Mouse (Mus musculus) spleen, postnatal 4 days (tissue): Measurements from ENCODE around the gene Prkar2a.
A peak's percentile ranks its signal among the peaks of the same experiment; 100 is the strongest.
"Not testable (repeated sequence)": the region's sequence is repeated elsewhere in the genome, so short reads cannot be mapped to it uniquely, and the experiment has no call there.

Source experiments
- DNase-seq, 2 experiments: peaks; one replicate each; pipeline ENCODE4 v3.0.0; 2022; ENCODE audit warnings: low spot score in 2 of 2

Prkar2a gene

GRCm38 (mm10) chr9:108689106-108689505 is at the start of gene Prkar2a:
TSS of gene Prkar2a (plus strand) at chr9:108689314.
- DNase-seq = no peak

GRCm38 (mm10) chr9:108639825-108640224 is 49.3 kb upstream of the Prkar2a start:
- no peak for DNase-seq

- DNase-seq = peak; percentile 18 to 65
Observed at GRCm38 (mm10) chr9:108648166-108648565, 40.9 kb upstream of the Prkar2a start.

GRCm38 (mm10) chr9:108648611-108649560 is 40.2 kb upstream of the Prkar2a start, which contains the start of gene Arih2:
TSS of gene Arih2 (minus strand) at chr9:108649386.
- DNase-seq = peak; percentile 88 to 94

GRCm38 (mm10) chr9:108649561-108650440 is 39.3 kb upstream of the Prkar2a start:
- no peak for DNase-seq

- DNase-seq = no peak
Observed at GRCm38 (mm10) chr9:108654566-108655464, 34.3 kb upstream of the Prkar2a start.

- DNase-seq = not testable (repeated sequence)
Observed at GRCm38 (mm10) chr9:108655865-108656264, 33.2 kb upstream of the Prkar2a start.

DNA sequence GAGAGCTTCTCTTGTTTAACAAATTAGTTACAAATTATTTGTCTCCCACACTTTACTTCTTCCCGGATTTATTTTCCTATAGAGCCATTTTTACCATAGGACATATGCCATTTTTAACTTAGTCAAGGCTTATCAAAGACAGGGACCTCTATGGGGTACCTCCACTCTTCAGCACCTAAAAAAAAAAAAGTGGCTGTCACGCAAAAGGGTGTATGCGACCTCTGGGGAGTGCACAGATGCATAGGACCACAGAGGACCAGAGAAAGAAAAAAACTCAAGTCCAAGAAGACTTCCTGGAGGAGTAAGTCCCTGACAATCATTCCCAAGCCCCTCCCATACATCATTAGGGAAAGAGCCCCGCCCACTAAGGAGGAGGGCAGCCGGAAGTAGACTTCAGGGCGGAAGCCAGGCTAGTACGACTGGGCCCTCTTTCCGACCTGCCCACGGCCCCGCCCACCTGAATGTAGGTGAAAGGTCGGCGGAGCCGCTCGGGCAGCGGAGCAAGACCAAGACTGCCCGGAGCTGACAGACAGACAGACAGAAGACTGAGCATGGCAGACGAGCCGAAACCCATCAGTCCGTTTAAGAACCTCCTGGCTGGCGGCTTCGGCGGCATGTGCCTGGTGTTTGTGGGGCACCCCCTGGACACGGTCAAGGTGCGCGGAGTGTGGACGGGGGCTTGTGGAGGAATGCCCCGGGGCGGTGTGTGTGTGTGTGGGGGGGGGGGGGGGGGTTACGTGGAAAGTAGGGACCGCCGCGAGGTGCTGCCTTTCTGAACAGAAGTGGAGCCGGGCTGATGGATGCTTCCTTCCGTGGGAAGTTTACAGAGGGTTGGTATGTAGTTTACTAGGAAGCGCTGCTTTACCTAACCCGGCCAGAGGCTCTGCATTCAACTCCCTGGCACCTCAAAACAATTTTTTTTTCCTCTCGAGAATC is 27.2 kb upstream of the Prkar2a start, which contains the start of gene Slc25a20:
TSS of gene Slc25a20 (plus strand) at position 412 of the 936 bp plus-strand sequence.
- peak; percentile 84 to 92 for DNase-seq

GRCm38 (mm10) chr9:108662660-108663059 is 26.5 kb upstream of the Prkar2a start:
- DNase-seq = no peak

DNA sequence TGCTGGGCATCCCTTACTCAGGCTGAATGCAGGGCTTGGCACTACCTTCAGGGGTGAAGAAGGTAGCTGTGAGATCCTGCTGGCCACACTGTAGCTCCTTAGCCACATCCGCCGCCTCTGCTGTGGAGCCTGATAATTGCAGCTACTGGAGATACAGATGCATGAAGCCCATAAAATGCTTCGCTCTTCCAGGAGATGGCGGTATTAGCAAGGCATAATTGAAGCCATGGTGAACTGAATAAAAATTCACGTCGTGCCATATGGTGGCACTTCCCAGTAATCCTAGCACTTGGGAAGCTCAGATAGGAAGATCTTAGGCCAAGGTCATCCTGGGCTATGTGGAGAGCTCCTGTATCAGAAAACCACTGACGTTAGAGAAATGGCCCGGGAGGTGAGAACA is 19.2 kb upstream of the Prkar2a start:
- DNase-seq = no peak

DNA sequence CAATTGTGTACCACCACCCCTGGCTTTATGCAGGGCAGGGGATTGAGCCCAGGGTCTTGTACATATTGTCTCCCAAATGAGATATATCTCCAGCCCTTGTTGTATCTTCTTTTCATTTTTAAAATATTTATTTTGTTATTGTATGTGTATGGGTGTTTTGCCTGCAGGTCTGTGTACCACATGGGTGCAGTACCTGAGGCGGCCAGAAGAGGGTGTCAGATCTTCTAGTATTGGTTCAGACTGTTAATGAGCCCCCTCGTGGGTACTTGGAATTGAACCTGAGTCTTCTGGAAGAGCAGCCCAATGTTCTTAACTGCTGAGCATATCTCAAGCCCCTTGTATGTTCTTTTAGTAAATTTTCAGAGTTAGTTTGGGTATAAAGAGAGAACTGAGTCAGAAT is 16.0 kb upstream of the Prkar2a start:
- DNase-seq = peak in 1 of 2 experiments; percentile 36

DNA sequence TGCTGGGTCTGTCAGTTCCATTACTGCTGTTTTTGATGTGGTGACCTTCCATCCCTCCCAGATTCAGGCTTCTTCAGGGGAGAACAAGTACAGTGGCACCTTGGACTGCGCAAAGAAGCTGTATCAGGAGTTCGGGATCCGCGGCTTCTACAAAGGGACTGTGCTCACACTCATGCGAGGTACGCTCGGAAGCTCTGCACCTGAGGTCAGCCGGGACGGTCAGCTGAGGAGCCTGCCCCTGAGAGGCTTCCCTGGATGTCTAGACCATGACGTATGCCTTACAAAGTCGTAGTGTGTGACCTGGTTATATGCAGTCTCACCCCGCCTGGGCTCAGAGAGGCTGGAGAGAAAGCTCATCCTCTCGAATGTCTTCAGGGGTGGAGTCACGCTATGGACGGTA is 9.1 kb upstream of the Prkar2a start:
- no peak for DNase-seq

DNA sequence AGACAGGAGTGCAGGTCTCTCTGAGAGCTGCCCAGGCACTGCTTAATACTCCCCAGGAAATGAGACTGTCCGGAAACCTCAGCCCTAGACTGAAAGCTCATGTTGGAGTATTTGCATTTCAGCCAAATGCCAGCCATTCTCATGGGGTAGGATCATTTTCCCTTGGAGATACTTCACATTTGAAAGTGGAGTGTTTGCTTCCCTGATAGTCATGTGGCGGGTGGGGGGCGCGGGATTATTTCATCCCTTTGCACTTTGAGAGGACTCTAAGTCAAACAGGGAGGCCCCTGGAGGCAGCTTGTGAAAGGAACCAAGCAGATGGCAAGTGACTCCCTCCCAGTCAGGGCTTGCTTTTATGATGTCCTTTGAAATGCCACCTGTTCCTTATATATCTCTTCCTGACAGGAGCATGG is 2.6 kb upstream of the Prkar2a start:
- no peak for DNase-seq

- no peak for DNase-seq
Observed at GRCm38 (mm10) chr9:108687181-108687580, 1.9 kb upstream of the Prkar2a start.

- DNase-seq = no peak
Observed at GRCm38 (mm10) chr9:108687686-108688085, 1.4 kb upstream of the Prkar2a start.

DNA sequence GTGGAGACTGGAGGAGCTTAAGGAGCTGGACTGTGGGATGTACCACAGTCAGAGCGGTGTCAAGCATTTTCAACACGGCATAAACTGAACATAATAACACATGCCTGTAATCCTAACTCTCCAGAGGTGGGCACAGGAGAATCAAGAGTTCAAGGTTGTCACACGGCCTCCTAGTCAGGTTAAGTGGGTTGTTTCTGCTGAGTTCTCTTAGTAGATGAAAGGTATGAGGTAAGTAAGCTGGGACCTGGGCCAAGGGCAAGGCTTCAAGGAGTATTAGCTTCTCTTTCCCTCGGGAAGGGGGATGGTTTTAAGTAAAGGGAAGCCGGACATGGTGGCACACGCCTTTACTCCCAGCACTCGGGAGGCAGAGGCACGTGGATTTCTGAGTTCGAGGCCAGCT is 663 bp upstream of the Prkar2a start:
- DNase-seq = no peak

DNA sequence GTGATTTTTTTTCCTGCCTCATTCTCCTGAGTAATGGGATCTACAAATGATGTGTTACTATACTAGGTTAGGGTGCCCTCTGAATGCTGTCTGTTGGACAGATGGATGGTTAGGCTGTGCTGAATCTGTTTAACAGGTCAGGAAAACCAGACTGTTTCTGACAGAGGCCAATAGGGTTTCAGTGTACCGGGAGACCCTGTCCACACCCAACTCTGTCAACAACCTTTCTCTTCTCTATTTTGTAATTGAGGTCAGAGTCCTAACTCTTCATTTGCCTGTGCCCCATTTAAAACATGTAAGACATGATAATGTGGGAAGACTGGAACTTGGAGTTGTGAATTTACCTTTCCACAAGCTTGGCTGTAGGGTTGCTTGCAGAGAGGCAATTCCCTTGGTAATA is 879 bp downstream of the Prkar2a start:
- DNase-seq = no peak

DNA sequence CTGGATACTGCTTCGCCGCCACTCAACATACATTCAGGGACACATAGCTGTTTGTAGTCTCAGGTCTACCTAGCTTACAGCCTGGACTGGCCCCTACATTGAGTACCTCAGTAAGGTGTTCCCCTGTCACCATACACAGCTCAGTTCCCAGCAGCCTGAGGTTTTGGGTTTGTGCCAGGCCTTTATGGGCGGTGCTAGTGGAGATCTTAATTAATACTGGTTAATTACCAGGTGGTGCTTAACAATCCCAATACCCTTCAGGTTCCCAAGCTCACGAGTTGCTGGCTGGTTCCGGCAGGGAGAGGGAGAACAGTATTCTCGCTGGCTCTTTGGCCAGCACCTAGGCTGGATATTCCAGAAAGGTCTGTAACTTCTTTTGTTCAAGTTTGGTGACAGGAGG is 1.8 kb downstream of the Prkar2a start:
- DNase-seq = no peak

GRCm38 (mm10) chr9:108691371-108691770 is 2.3 kb downstream of the Prkar2a start:
- no peak for DNase-seq

DNA sequence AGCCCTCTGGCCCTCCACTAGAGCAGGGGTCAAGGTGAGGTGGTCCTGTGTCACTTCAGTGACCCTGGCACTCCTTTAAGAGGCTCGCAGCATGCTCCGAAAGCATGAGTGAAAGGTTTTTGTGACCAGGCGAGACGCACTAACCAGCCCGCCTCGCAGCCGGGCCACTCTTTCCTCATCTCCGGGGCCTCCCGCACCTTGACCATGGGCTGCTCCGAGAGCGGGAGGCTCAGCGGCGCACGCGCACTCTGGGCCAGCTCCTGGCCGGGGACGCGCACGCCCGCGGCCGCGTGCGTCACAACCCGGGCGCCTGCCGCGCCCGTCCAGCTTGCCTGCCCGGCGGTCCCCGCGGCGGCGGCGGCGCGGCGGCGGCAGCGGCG is 2.7 kb downstream of the Prkar2a start:
- DNase-seq = peak; percentile 81 to 91
